25 mouse cellular contexts compared by ENCODE assay signal in genomic region chr16:38425374-38425773, GRCm38 (mm10). TPM values are rescaled to one million over a fixed set of nuclear protein-coding genes. Genes with fewer than 3 reads are reported as not detected.
A peak's percentile ranks its signal among the peaks of the same experiment; 100 is the strongest.
DNase-seq lines count a peak whose midpoint lies in the region; TF ChIP-seq lines count a peak whose summit lies in the region.
"Had no signal": no experiment of that assay in that cellular context is flagged by ENCODE, and none has a peak within 500 bp of the region (broad histone marks: within the 10 kb centered on the region; RNA-seq: fewer than 3 reads in every experiment).

No protein-coding gene starts in this region.

- TF ChIP-seq CTCF in gastrocnemius, adult 2 months (IDR thresholded peaks at IDR 0.05), result no peak
- no peak for TF ChIP-seq CTCF in layer of hippocampus, adult 2 months (conservative IDR thresholded peaks at IDR 0.05)

- H3K27ac ChIP-seq in gastrocnemius, adult 2 months, result peak overlapping the region; percentile 28; the same call in 1 of the 2 replicates
- H3K27ac ChIP-seq in layer of hippocampus, adult 2 months, result no peak overlapping the region
- H3K27ac ChIP-seq: forebrain, embryonic 10.5 days; forebrain, embryonic 13.5 days; heart, embryonic 10.5 days; hindbrain, embryonic 12.5 days; hindbrain, embryonic 15.5 days; intestine, embryonic 15.5 days had no signal

- intact Hi-C loops in gastrocnemius, adult 2 months (cut with DNase I), result no loop called here
- intact Hi-C loops in gastrocnemius, postnatal 14 days (cut with DNase I; ENCODE audit: low total_unique reads), result no loop called here
- intact Hi-C loops in heart, postnatal 25 days (cut with DNase I), result no loop called here

- H3K4me3 ChIP-seq in gastrocnemius, adult 2 months, result no peak overlapping the region
- H3K4me3 ChIP-seq in layer of hippocampus, adult 2 months, result no peak overlapping the region
- H3K4me3 ChIP-seq: forebrain, embryonic 10.5 days; forebrain, embryonic 13.5 days; heart, embryonic 10.5 days; hindbrain, embryonic 12.5 days; hindbrain, embryonic 15.5 days; intestine, embryonic 15.5 days had no signal

- no peak for DNase-seq in gastrocnemius, adult 2 months
- no peak for DNase-seq in gastrocnemius, postnatal 14 days
- peak; percentile 53 for DNase-seq in heart, adult 8-10 months (ENCODE audit: low spot score)
- DNase-seq in heart, postnatal 25 days (ENCODE audit: low spot score), result no peak
- peak; percentile 61 for DNase-seq in 3T3-L1 (ENCODE audit: low read depth, low spot score)
- peak; percentile 12 for DNase-seq in induced T-regulatory cell, adult 2 months (ENCODE audit: low read depth)
- DNase-seq in layer of hippocampus, adult 2 months (ENCODE audit: low spot score in 2 of 2), result no peak
- no peak for DNase-seq in adrenal gland, postnatal 10 days
- DNase-seq: adrenal gland, adult 8-10 months; adrenal gland, postnatal 36 days; cerebellum, adult 18-20 months; cerebellum, adult 9-10 months; cerebellum, postnatal 14 days; forebrain, postnatal 0 days; gastrocnemius, postnatal 25 days; kidney, adult 11 months; kidney, adult 9 months had no signal

RNA-seq across cellular contexts. Expression of gene Pla1a, which starts 7.6 kb away (rescaled TPM):
- total RNA-seq in gastrocnemius, adult 2 months (2021), result 1 to 10 TPM; 5.3 to 6.3 TPM
- total RNA-seq in gastrocnemius, postnatal 14 days (2021), result 1 to 10 TPM; 3.8 to 4.7 TPM
- total RNA-seq in heart, adult 8-10 months (2022), result 10 to 100 TPM in 3 of 4 experiments, 1 to 10 TPM in 1; 5.9 to 12.0 (median 10.6) TPM
- 1 to 10 TPM; 6.5 to 8.4 TPM for total RNA-seq in heart, postnatal 25 days (2021)
- under 1 TPM; 0.76 to 0.97 TPM for total RNA-seq in layer of hippocampus, adult 2 months (2021)
- total RNA-seq in adrenal gland, postnatal 10 days (2021), result 10 to 100 TPM; 19.9 to 29.6 TPM
- total RNA-seq: hematopoietic stem cell, adult 5-6 weeks; MEL had no signal

RNA-seq across cellular contexts. Expression of gene Adprh, which starts 27.1 kb away (rescaled TPM):
- total RNA-seq in gastrocnemius, adult 2 months (2021), result 10 to 100 TPM; 17.5 to 20.9 TPM
- total RNA-seq in gastrocnemius, postnatal 14 days (2021), result 10 to 100 TPM; 25.5 to 27.6 TPM
- total RNA-seq in heart, adult 8-10 months (2022), result 10 to 100 TPM; 23.8 to 24.8 (median 24.0) TPM
- total RNA-seq in heart, postnatal 25 days (2021), result 10 to 100 TPM; 25.8 to 28.0 TPM
- total RNA-seq in layer of hippocampus, adult 2 months (2021), result 10 to 100 TPM; 55.4 to 55.5 TPM
- 10 to 100 TPM; 37.0 to 40.0 TPM for total RNA-seq in adrenal gland, postnatal 10 days (2021)

RNA-seq across cellular contexts. Expression of gene Cd80, which starts 30.0 kb away (rescaled TPM):
- under 1 TPM; 0.13 to 0.31 TPM for total RNA-seq in gastrocnemius, adult 2 months (2021)
- total RNA-seq in gastrocnemius, postnatal 14 days (2021), result under 1 TPM in 1 of 2 experiments, not detected in 1; 0.12 TPM
- 1 to 10 TPM in 1 of 4 experiments, under 1 TPM in 3; 0.54 to 1.3 (median 0.77) TPM for total RNA-seq in heart, adult 8-10 months (2022)
- under 1 TPM; 0.16 to 0.53 TPM for total RNA-seq in heart, postnatal 25 days (2021)
- under 1 TPM; 0.15 to 0.69 TPM for total RNA-seq in layer of hippocampus, adult 2 months (2021)
- total RNA-seq in adrenal gland, postnatal 10 days (2021), result under 1 TPM; 0.73 to 0.96 TPM
- total RNA-seq: hematopoietic stem cell, adult 5-6 weeks had no signal

Comparison
In these comparisons a context has a peak if more than half of its experiments do, and no peak if none do; other contexts are left out.
1. DNase-seq: peak in heart, adult 8-10 months (single experiment), 3T3-L1 (single experiment) and induced T-regulatory cell, adult 2 months (single experiment); none in gastrocnemius, adult 2 months (single experiment), gastrocnemius, postnatal 14 days (single experiment), heart, postnatal 25 days (single experiment), layer of hippocampus, adult 2 months (0 of 2) and adrenal gland, postnatal 10 days (single experiment).